Comparison of ENCODE assay signal across 30 mouse cellular contexts in genomic region chr1:130374173-130374785, GRCm38 (mm10). TPM values are rescaled to one million over a fixed set of nuclear protein-coding genes. Genes with fewer than 3 reads are reported as not detected.
DNase-seq lines count a peak whose midpoint lies in the region; ATAC-seq and TF ChIP-seq lines count a peak whose summit lies in the region.
"Had no signal": no experiment of that assay in that cellular context is flagged by ENCODE, and none has a peak within 500 bp of the region (broad histone marks: within the 10 kb centered on the region; RNA-seq: fewer than 3 reads in every experiment).

No protein-coding gene starts in this region.

- peak; percentile 18 for DNase-seq in heart, adult 11 months
- no peak for DNase-seq in heart, postnatal 4 days
- peak; percentile 70 for DNase-seq in c-Kit-positive CD71-positive TER-119-positive erythroid progenitor cells, embryonic 14.5 days (ENCODE audit: low spot score)
- DNase-seq in liver, embryonic 11.5 days (ENCODE audit: low spot score), result no peak
- DNase-seq in liver, postnatal 0 days, result no peak
- DNase-seq in adrenal gland, postnatal 36 days, result no peak
- DNase-seq in lung, postnatal 10 days, result no peak
- DNase-seq in layer of hippocampus, postnatal 14 days (ENCODE audit: low spot score in 2 of 2), result no peak
- DNase-seq: cerebellum, adult 8-10 months; forebrain, postnatal 0 days; gastrocnemius, postnatal 36 days; heart, postnatal 36 days; kidney, postnatal 4 days; right cerebral cortex, postnatal 14 days; thymus, postnatal 25 days had no signal

- peak; percentile 93 for TF ChIP-seq EP300 in liver, postnatal 0 days (IDR thresholded peaks at IDR 0.05; ENCODE audit: low read depth)

- no peaks in the 10 kb centered on the region for H3K36me3 ChIP-seq in liver, embryonic 11.5 days (ENCODE audit: control insufficient read depth, insufficient read depth, low read length)
- no peaks in the 10 kb centered on the region for H3K36me3 ChIP-seq in liver, postnatal 0 days (replicated peaks; ENCODE audit: insufficient read depth, low read length)
- H3K36me3 ChIP-seq: hindbrain, embryonic 15.5 days; kidney, embryonic 15.5 days had no signal

- no peak overlapping the region for H3K4me3 ChIP-seq in liver, embryonic 11.5 days (ENCODE audit: low read depth, low read length)
- H3K4me3 ChIP-seq in liver, postnatal 0 days (ENCODE audit: low read depth, low read length), result no peak overlapping the region
- H3K4me3 ChIP-seq: hindbrain, embryonic 15.5 days; kidney, embryonic 15.5 days had no signal

- no peak overlapping the region for H3K27ac ChIP-seq in liver, embryonic 11.5 days (ENCODE audit: low read depth, low read length)
- H3K27ac ChIP-seq in liver, postnatal 0 days (ENCODE audit: low read depth), result 0 out of 2 replicates have a peak overlapping the region, but pooled peaks have one; percentile 60
- H3K27ac ChIP-seq: hindbrain, embryonic 15.5 days; kidney, embryonic 15.5 days; macrophage had no signal

- H3K9me3 ChIP-seq in liver, embryonic 11.5 days (ENCODE audit: control insufficient read depth, low read length), result no peaks in the 10 kb centered on the region
- H3K9me3 ChIP-seq in liver, postnatal 0 days (ENCODE audit: low read length), result no peaks in the 10 kb centered on the region
- H3K9me3 ChIP-seq: hindbrain, embryonic 15.5 days; kidney, embryonic 15.5 days had no signal

- H3K9ac ChIP-seq in liver, embryonic 11.5 days (ENCODE audit: low read depth, low read length), result no peak overlapping the region
- H3K9ac ChIP-seq in liver, postnatal 0 days (replicated peaks), result no peak overlapping the region; the same call in 1 of the 2 replicates
- H3K9ac ChIP-seq: forebrain, postnatal 0 days; hindbrain, embryonic 15.5 days; kidney, embryonic 15.5 days had no signal

- peak; percentile 89 for ATAC-seq in liver, embryonic 11.5 days (replicated peaks; ENCODE audit: low FRiP score)
- ATAC-seq in liver, postnatal 0 days, result peak; percentile 51

- TF ChIP-seq CTCF in liver, postnatal 0 days (IDR thresholded peaks at IDR 0.05; ENCODE audit: low read depth), result no peak

- WGBS in liver, embryonic 11.5 days, result 40% methylated on average over 3 of the region's 3 CpGs
- WGBS in liver, postnatal 0 days (ENCODE audit: insufficient replicate concordance), result 27% methylated on average over 3 of the region's 3 CpGs

- no peaks in the 10 kb centered on the region for H3K27me3 ChIP-seq in liver, embryonic 11.5 days (replicated peaks; ENCODE audit: control insufficient read depth, insufficient read depth, low read length)
- H3K27me3 ChIP-seq in liver, postnatal 0 days (ENCODE audit: insufficient read depth, low read length), result no peaks in the 10 kb centered on the region
- H3K27me3 ChIP-seq: hindbrain, embryonic 15.5 days; kidney, embryonic 15.5 days had no signal

- H3K4me2 ChIP-seq in liver, embryonic 11.5 days, result 0 out of 2 replicates have a peak overlapping the region, but pooled peaks have one; percentile 7
- no peak overlapping the region for H3K4me2 ChIP-seq in liver, postnatal 0 days (ENCODE audit: low read depth, low read length)
- H3K4me2 ChIP-seq: hindbrain, embryonic 15.5 days; kidney, embryonic 15.5 days; midbrain, embryonic 11.5 days had no signal

- peaks cover 12% of the 10 kb centered on the region for H3K4me1 ChIP-seq in liver, embryonic 11.5 days (replicated peaks; ENCODE audit: control insufficient read depth, insufficient read depth, low read length)
- H3K4me1 ChIP-seq in liver, postnatal 0 days (ENCODE audit: insufficient read depth), result peaks cover 5% of the 10 kb centered on the region; the same call in 1 of the 2 replicates
- H3K4me1 ChIP-seq: hindbrain, embryonic 15.5 days; kidney, embryonic 15.5 days had no signal

RNA-seq across cellular contexts. Expression of gene Cd55b, which starts 48.5 kb away (rescaled TPM):
- not detected for total RNA-seq in heart, postnatal 4 days (2021)
- not detected in 2 replicates for polyA plus RNA-seq in liver, embryonic 11.5 days (2014; fragmentation: Nextera tagmentation; extraction: Ambion mirVana)
- not detected in 2 replicates for polyA plus RNA-seq in liver, postnatal 0 days (2015; fragmentation: Nextera tagmentation; extraction: Ambion mirVana)
- under 1 TPM in 1 of 2 experiments, not detected in 1; 0.40 TPM for total RNA-seq in adrenal gland, postnatal 36 days (2021)
- total RNA-seq in layer of hippocampus, postnatal 14 days (2021), result under 1 TPM in 1 of 2 experiments, not detected in 1; 0.93 TPM
- total RNA-seq: adrenal gland, adult 18-20 months; adrenal gland, postnatal 4 days; forebrain, postnatal 0 days; left cerebral cortex, adult 18-20 months; left cerebral cortex, postnatal 25 days; monocyte, adult 5-6 weeks had no signal
- polyA plus RNA-seq: cortical plate, adult 2 months; embryonic facial prominence, embryonic 11.5 days; forebrain, embryonic 11.5 days; forebrain, postnatal 0 days; heart, embryonic 14.5 days; hindbrain, embryonic 15.5 days; intestine, embryonic 14.5 days; kidney, embryonic 15.5 days; limb, embryonic 14.5 days; macrophage; midbrain, embryonic 11.5 days had no signal

Comparison
In these comparisons a context has a peak if more than half of its experiments do, and no peak if none do; other contexts are left out.
1. DNase-seq: peak in heart, adult 11 months (single experiment) and c-Kit-positive CD71-positive TER-119-positive erythroid progenitor cells, embryonic 14.5 days (single experiment); none in heart, postnatal 4 days (single experiment), liver, embryonic 11.5 days (single experiment), liver, postnatal 0 days (single experiment), adrenal gland, postnatal 36 days (0 of 2), lung, postnatal 10 days (single experiment) and layer of hippocampus, postnatal 14 days (0 of 2).